Mouse (Mus musculus) large intestine, adult 2 months (tissue): Measurements from ENCODE around the gene Fam207a. TPM values are rescaled to one million over a fixed set of nuclear protein-coding genes. Genes with fewer than 3 reads are reported as not detected.

Source experiments
- DNase-seq: peaks from one replicate; pipeline ENCODE4 v3.0.0-alpha.2; 2012; ENCODE audit warnings: low read depth, low spot score
- WGBS: fragments of 180-500 bp; shearing (Covaris S2); methylation state at CpG from one replicate; pipeline ENCODE4 v1.1.7; 2018; 5-methylcytosine and 5-hydroxymethylcytosine counted together
- polyA plus RNA-seq: library from polyadenylated mRNA; depleted of rRNA; stranded (reverse); fragments of >200 nt; gene quantifications from 2 replicates; pipeline ENCODE4 v1.2.3, GENCODE M21; 2012

The Fam207a gene
- polyA plus RNA-seq, 1 experiment, result 31.2 TPM

DNA sequence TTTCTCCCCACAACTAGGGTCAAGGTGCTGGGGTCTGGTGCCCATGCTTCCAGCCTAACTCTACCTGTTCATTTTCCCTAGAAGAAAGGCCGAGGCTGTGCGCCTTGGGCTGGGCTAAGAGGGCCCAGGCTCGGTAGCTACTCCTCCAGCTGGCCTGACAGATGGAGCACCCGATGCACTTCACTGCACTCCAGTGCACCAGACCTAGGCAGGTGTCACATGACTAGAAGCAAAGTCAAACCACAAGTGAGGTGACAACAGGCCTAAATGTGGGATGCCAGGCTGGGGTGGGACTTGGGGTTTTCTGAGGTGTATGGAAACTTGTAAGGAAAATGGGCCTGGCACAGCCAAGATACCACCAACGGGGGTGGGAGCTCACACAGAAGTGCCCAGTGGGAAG is 9.1 kb downstream of the Fam207a start:
- DNase-seq, result no peak
- 87% methylated on average over 5 of the region's 5 CpGs for WGBS

DNA sequence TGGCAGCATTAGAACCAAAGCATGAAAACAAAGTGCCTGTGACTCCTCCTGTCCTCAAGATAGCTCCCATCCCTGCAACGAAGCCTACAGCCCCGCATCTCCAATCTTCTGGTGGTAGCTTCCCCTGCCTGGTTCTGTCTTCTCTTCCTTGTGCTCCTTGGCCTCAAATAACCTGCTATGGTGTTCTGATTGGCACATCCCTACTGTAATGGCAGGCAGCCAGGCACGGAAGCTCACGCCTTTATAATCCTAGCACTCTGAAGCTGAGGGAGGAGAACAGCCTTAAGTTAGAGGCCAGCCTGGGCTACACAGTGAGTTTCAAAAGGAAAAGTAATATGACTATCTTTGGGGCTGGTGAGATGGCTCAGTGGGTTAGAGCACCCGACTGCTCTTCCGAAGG is 11.4 kb downstream of the Fam207a start:
- 63% methylated on average over 6 of the region's 6 CpGs for WGBS
- no peak for DNase-seq

DNA sequence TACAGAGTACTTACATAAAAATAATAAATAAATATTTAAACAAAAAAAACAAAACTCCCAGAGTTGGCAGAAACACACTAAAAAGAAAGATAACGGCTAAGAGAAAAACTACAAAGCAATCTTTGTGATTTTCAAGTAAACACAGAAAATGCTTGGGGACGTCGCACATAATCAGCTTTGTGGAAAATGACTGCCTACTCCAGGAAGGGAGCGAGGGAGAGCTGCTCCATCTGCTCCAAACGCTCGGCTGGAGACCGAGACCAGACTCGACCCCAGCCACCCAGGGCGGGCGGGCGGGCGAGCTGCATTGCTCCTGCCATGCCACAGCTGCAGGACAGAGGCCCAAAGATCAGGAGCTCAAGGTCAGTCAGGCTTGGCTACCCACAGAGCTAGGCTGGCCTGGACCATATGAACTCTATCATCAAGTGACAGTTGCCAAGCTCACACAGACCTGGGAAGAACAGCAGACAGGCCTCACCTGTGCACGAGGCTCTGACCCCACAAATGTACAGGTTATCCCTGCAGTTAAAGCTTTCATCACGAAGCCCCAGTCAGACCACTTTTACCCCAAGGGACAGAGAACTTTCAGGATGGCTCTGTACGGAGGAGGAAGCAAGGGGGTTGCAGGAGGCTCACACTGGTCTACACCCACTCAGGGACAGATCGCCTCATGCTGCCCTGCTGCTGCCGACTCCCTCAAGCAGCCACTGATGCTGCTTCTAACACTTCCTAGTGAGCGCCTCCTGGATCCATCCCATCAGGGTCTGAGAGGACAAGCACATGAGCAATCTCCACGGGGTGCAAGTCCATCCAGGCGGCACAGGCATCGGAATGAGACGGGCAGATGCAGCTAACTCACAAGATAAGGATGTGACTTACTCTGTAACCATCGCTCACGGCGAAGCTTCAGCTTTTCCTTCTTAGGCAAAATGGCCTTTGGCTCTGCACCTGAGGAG is 12.3 kb downstream of the Fam207a start:
- 91% methylated on average over 25 of the region's 25 CpGs for WGBS
- no peak for DNase-seq

DNA sequence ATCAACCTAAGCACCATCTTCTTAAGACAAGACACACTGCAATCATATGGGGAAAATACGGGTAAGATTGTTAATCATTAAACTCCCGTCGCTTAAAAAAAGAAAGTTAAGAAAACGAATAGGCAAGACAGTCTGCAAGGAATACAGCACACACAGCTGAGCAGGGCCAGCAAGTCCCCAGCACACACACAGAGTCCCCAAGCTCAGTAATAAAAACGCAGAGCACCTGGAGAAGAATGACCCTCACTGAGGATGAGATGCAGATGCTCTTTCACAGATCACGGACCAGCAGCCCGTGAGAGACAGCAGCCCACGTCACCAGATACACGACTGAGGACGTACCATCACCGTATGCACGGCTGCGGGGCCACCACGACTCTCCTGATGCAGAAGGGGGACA is 14.9 kb downstream of the Fam207a start:
- no peak for DNase-seq
- 38% methylated on average over 14 of the region's 14 CpGs for WGBS

DNA sequence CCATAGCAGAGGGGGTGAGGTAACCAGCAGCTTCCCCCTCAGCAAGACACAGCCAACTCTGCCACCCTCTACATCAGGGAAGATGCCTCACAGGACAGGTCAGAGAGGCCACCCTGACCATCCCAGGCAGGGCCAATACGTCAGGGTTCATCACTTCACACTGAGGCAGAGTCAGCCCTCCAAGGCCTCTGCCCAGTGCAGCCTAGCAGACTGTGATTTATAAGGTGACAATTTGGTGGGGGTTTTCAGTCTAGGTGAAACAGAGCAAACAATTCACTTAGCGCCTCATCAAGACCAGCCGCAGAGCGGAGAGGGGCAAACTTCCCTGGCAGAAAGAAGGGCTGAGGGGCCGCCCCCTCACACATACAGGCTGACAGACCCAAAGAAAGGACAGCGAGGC is 17.3 kb downstream of the Fam207a start:
- DNase-seq, result no peak
- WGBS, result 90% methylated on average over 6 of the region's 6 CpGs

DNA sequence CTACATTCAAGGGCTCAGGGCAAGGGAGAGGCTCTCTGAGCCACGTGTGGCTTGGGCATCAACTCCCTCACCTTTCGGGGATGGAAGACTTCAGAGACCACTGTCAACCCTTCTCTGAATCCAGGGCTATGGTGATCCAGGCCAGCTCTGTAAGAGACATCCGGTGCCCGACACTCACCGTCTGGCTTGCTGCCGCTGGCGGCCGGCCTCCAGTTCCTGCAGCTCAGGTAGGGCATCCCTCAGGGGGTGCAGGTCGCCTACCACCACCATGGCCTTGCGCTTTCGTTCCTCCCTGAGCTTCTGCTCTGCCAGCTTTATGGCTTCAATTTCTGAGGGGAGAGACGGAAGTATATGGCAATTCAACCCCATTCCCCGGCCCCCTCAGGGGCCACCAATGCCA is 18.4 kb downstream of the Fam207a start:
- no peak for DNase-seq
- WGBS, result 94% methylated on average over 13 of the region's 13 CpGs

DNA sequence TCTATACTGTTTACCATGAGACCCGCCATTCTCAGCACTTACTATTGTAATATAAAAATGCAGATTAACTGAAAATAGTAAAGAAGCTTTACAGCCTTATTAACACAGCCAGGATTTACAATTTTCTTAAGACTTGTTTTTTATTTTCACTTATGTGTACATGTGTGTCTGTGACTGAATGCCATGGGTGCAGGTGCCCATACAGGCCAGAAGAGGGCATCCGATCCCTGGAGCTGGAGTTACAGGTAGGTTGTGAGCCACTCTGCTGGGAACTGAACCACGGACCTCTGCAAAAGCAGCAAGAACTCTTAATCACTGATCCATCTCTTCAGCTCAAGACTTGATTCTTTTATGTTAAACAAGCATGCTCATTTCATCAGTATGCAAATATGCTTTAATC is 22.7 kb downstream of the Fam207a start:
- no peak for DNase-seq
- 99% methylated on average over 3 of the region's 3 CpGs for WGBS

DNA sequence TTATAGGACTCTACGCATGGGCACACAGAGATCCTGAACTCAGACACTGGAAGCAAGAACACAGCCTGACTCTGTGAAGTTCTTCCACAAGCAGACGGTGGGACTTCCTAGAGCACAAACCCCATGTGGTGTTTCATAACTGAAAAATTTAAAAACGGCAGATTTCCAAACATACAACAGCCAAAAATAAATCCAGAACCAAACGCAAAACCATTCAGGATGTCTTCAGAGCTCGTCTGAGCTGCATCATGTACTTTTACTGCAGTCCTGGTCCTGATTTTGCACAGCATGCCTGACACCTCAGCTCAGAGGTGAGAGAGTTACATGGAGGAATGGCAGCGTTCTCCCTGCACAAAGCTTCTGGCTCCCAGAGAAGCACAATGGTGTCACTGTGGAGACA is 24.0 kb downstream of the Fam207a start:
- no peak for DNase-seq
- 85% methylated on average over 6 of the region's 6 CpGs for WGBS

DNA sequence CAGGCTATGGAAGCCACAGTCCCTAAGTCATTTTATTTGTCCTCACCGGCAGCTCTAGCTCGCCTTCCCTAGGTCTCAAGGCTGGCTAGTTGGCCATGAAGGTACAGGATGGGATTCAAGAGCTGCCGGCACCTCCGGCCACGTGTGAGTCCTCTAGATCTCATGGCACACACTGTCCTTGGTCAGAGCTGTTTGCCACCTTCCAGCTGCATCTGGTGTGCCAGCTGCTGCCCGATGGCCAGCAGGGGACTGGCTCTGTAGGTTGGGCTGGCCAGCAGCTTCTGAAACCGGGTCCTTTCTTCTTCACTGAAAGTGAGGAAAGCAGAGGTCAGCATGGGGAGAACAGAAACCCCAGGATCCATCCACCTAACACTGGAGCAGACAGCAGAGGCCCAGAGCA is 27.4 kb downstream of the Fam207a start:
- no peak for DNase-seq
- 93% methylated on average over 7 of the region's 7 CpGs for WGBS

DNA sequence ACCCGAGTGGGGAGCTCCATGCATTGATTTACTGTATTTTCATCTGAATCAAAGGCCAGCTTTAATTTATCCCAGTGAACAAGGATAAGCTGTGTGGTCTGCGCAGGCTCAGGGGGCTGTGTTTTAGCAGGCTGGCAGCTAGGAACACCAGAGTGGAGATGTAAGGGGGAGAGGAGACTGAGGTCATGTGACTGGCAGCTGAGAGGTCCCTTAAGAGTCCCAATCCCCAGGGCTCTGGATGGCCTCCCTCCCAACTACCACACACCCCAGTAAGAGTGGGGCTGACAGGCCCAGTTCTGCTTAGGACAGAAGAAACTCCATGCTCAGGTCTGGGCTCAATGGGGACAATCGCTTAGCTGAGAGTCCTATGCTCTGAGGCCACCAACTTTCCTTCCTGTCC is 29.8 kb downstream of the Fam207a start:
- DNase-seq, result no peak
- WGBS, result 83% methylated on average over 3 of the region's 3 CpGs

DNA sequence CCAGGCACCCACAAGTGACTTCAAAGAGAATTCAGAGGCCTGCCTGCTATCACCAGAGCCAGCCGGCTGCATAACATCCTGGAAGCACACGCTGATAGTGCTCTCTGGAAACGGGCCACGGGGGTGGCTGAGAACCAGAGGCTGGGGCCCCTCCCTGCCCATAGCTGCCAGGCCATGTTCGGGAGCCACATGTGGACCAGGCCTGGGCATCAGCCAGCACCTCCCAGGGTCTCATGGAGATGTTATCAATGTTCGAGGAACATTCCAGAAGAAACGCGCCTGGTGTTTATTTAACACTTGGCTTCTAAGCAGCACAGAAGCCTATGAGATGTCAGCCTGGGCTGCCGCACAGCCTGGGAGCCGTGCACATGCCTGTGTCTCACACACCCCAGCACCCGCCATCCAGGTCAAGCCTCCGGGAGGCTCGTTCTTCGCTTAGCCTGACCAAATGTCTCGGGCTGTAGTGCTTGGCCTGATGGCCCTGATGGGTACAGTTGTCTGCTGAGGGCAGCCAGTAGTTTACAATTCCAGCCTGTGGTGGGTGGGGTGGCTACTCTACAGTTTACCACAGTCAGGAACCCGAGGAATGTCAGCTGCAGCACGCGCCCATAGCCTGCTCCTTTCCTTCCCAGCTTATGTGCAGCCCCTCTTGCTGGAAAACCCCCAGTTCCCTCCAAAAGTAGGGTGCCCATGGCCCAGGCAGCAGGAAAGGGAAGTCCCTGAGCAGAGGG is 31.2 kb downstream of the Fam207a start:
- WGBS, result 14% methylated on average over 18 of the region's 18 CpGs
- DNase-seq, result no peak

DNA sequence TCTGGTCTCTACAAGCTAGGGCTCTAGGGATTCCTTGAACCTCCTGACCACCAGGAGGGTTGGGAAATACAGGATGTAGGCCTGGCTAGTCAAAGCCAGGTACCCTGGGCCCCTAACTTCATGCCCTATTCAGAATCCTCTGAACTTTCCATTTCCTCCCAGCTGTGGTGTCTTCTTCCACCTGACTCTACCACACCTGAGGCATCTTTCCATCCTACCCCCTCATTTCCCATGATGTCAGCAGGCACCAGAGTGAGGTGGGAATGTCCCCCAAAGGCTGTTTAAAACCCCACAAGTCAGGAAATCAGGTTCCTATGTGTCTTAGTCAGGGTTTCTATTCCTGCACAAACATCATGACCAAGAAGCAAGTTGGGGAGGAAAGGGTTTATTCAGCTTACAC is 33.8 kb downstream of the Fam207a start:
- DNase-seq, result no peak

DNA sequence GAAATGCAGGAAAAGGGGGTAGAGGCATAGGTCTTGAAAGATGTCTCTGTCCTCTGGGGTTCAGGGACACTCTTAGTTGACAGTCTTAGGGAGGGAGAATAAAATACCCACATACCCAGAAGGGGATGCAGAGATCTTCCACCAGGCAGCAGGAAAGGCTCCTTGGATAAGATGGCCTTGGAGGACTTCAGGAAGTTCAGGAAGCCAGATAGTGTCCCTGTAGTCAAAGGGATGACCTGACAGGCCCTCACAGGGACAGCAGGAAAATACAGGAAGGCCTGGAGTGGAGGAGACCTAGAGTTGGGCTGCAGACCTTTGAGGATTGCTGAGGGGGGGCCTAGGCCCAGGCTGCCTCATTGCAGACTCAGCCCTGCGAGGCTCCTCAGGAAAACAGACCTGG is 35.6 kb downstream of the Fam207a start:
- no peak for DNase-seq
- 90% methylated on average over 1 of the region's 1 CpGs for WGBS

DNA sequence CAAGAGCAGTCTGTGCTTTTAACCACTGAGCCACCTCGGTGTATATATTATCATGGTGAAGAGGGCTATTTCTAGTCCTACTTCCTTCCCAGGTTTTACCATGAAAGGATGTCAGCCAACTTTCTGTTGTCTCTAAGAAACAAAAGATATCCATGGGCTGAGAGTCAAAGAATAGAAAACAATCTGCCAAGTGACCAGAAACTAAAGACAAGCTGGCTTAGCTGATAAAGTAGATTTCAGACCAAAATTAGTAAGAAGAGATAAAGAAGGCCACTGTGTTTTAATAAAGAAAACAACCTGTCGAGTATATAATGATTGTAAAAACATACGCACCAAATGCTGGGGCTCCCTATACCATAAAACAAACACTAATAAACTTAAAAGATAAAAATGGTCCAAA is 38.7 kb downstream of the Fam207a start:
- WGBS, result 66% methylated on average over 3 of the region's 3 CpGs
- DNase-seq, result no peak

DNA sequence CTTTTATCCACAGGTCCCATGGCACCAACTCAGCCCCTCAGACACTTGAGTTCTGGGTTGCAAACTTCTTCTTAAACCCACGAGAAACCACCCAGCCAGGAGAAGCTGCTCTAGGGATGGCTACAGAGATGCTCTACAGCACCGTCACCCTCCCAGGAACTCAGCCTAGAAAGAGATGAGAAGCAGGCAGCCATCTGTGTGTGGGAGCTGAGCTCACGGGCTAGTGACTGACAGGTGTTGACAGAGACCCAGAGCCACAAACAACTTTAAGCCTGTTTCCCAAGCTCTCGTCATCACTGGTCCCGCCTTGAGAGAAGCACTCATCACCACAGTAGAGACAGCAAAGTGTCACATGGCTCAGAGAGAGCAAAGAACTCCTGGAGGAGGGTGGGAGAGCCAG is 43.4 kb downstream of the Fam207a start:
- WGBS, result 61% methylated on average over 5 of the region's 5 CpGs
- DNase-seq, result no peak

DNA sequence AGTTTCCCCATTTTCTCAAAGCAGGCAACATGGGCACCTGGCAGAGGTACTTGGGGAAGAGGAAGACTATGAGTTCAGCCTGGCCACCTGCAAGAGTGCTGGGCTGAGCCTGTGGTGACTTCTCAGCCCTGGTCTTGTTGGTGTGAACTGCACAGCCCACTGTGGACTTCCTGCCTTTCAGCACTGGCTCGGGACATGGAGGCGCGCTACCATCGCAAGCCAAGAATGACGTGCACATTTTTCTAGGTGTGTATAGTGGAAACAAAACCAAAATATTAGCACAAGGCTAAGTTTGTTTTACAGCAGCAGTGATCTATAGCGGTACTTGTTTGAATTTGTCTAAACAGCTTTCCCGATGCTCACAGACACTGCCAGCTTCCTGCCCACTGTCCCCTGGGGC is 44.1 kb downstream of the Fam207a start:
- no peak for DNase-seq
- 47% methylated on average over 7 of the region's 7 CpGs for WGBS

DNA sequence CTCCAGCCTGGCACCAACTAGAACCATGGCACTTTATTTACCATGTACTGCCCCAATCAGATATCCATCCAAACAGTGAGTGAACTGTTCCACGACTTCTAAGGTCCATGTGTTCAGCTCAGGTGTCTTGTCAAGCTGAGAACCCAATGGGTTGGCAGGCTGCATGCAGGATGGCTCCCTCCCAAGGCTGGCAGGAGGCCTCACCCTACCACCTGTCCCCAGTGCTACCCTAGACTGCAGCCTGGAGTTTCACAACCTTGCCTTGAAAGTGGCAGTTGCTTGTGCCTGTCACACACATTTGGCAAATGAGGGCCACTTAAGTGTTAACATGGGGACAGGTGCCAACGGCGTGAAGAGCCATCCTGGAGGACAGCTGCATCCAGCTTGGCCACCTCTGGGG is 44.8 kb downstream of the Fam207a start:
- DNase-seq, result no peak
- 74% methylated on average over 3 of the region's 3 CpGs for WGBS

DNA sequence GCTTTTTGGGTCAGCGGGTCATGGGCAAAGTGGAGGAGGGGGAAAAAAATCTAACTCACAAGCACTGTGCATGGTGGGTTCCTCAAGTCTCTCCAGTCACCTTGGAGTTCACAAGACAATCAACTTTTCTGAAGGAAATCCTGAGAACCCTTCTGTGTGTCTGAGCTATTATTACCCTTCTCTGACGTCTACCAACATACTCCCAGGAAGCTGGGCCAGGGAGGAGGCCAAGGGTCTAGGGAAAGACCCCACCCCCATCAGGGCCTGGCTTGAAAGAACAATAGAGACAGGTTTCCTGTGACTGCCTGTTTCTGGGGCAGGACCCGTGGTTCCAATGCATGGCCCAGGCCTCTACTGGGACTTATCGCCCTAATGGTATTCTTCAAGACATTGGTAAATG is 46.9 kb downstream of the Fam207a start:
- no peak for DNase-seq
- WGBS, result 79% methylated on average over 4 of the region's 4 CpGs

DNA sequence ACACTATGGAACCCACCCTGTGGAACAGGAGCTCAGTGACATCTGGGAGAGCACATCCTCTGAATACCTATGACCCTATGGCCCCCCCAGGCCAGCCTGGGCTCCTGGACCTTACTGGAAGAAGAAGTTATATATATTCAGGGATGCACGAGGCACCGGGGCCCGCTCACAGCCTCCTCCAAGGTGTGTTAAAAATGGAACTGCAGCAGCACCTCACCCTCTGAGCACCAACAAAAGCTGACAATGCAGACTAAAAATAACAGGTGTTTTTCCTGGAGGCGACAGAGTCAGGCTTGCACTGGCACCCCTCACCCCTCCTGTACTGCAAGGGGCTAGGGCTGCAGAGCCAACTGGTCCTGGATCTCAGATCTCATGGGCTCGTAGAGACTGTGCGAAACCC is 48.2 kb downstream of the Fam207a start:
- 91% methylated on average over 6 of the region's 6 CpGs for WGBS

DNA sequence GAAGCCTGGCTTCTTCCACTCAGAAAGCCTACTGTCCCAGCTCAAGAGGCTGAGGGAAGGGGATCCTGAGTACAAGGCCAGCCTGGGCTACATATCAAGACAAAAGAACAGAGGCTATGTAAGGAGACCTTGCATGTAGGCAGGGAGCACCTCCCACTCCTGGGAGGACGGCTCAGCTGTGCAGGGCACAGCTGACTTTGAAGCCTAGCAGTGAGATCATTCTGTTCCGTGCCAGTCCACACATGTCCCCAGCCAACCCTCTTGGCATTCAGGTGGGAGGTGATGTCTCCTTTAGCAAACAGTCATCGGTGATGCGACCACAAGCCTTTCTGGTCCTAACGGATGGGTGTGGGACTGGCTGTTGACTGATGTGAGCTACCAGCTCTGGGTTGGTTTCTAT is 49.7 kb downstream of the Fam207a start:
- 58% methylated on average over 5 of the region's 5 CpGs for WGBS

More for the DNA sequence above, 48.2 kb downstream of the Fam207a start:
- DNase-seq, result no peak

More for the DNA sequence above, 49.7 kb downstream of the Fam207a start:
- DNase-seq, result no peak
